In the genomic region with DNA sequence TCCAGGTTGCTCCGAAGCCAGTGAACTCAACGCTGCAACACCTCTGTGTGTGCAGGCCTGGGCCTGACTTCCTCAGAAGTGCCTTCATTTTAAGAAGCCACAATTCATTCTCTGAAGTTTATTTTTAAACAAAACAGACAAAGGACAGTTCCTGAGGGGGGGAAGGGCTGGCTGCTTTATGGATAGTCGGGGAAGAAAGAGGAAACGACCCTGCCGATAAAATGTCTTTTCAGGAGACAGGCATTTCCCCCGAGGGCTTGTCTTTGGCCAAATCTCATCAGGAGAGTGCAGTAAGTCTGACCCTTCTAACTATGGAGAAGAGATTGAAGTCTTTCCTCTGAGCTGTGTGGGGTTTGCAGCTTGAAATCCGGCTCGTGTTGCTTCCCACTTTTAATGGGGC, we compare ENCODE assay signal across 11 mouse cellular contexts. TPM values are rescaled to one million over a fixed set of nuclear protein-coding genes. Genes with fewer than 3 reads are reported as not detected.
DNase-seq lines count a peak whose midpoint lies in the region; ATAC-seq and TF ChIP-seq lines count a peak whose summit lies in the region.
"Had no signal": no experiment of that assay in that cellular context is flagged by ENCODE, and none has a peak within 500 bp of the region (broad histone marks: within the 10 kb centered on the region; RNA-seq: fewer than 3 reads in every experiment).

No protein-coding gene starts in this region.

- TF ChIP-seq CTCF in hindbrain, postnatal 0 days (IDR thresholded peaks at IDR 0.05; ENCODE audit: low read depth) = no peak

- no peak overlapping the region for H3K9ac ChIP-seq in hindbrain, postnatal 0 days (replicated peaks; ENCODE audit: low read length)
- H3K9ac ChIP-seq in embryonic facial prominence, embryonic 11.5 days (replicated peaks; ENCODE audit: low read length) = no peak overlapping the region; the same call in 1 of the 2 replicates
- H3K9ac ChIP-seq: hindbrain, embryonic 12.5 days; liver, embryonic 15.5 days had no signal

- no peak overlapping the region for H3K4me2 ChIP-seq in hindbrain, postnatal 0 days (ENCODE audit: low read depth, low read length)
- H3K4me2 ChIP-seq in embryonic facial prominence, embryonic 11.5 days (ENCODE audit: low read depth, low read length) = no peak overlapping the region
- H3K4me2 ChIP-seq: hindbrain, embryonic 12.5 days; liver, embryonic 15.5 days had no signal

- H3K4me3 ChIP-seq in hindbrain, embryonic 10.5 days = no peak overlapping the region
- no peak overlapping the region for H3K4me3 ChIP-seq in hindbrain, postnatal 0 days (ENCODE audit: low read length)
- no peak overlapping the region for H3K4me3 ChIP-seq in embryonic facial prominence, embryonic 11.5 days (ENCODE audit: low read depth, low read length)
- H3K4me3 ChIP-seq: hindbrain, embryonic 12.5 days; liver, embryonic 15.5 days had no signal

- H3K36me3 ChIP-seq in hindbrain, embryonic 10.5 days = no peaks in the 10 kb centered on the region
- no peaks in the 10 kb centered on the region for H3K36me3 ChIP-seq in hindbrain, postnatal 0 days (ENCODE audit: insufficient read depth, low read length)
- H3K36me3 ChIP-seq in embryonic facial prominence, embryonic 11.5 days (replicated peaks; ENCODE audit: control insufficient read depth, insufficient read depth, low read depth, low read length) = no peaks in the 10 kb centered on the region
- H3K36me3 ChIP-seq: hindbrain, embryonic 12.5 days; liver, embryonic 15.5 days had no signal

- no peaks in the 10 kb centered on the region for H3K9me3 ChIP-seq in hindbrain, embryonic 10.5 days
- no peaks in the 10 kb centered on the region for H3K9me3 ChIP-seq in hindbrain, postnatal 0 days (ENCODE audit: low read length)
- H3K9me3 ChIP-seq in embryonic facial prominence, embryonic 11.5 days (replicated peaks; ENCODE audit: control insufficient read depth, low read length) = no peaks in the 10 kb centered on the region
- H3K9me3 ChIP-seq: hindbrain, embryonic 12.5 days; liver, embryonic 15.5 days had no signal

- WGBS in hindbrain, embryonic 10.5 days = 40% methylated on average over 8 of the region's 8 CpGs
- 48% methylated on average over 8 of the region's 8 CpGs for WGBS in hindbrain, postnatal 0 days
- WGBS in embryonic facial prominence, embryonic 11.5 days = 18% methylated on average over 8 of the region's 8 CpGs

- no peak for ATAC-seq in hindbrain, postnatal 0 days
- no peak for ATAC-seq in embryonic facial prominence, embryonic 11.5 days (replicated peaks; ENCODE audit: insufficient number of reproducible peaks, low FRiP score, low TSS enrichment, low read depth)

- peaks cover 44% of the 10 kb centered on the region for H3K4me1 ChIP-seq in hindbrain, embryonic 10.5 days (replicated peaks)
- H3K4me1 ChIP-seq in hindbrain, postnatal 0 days (ENCODE audit: insufficient read depth, low read length) = no peaks in the 10 kb centered on the region
- peaks cover 4% of the 10 kb centered on the region for H3K4me1 ChIP-seq in embryonic facial prominence, embryonic 11.5 days (ENCODE audit: control insufficient read depth, insufficient read depth, low read length)

- no peak for DNase-seq in hindbrain, embryonic 10.5 days (ENCODE audit: low spot score)
- no peak for DNase-seq in hindbrain, postnatal 0 days (ENCODE audit: low spot score)
- peak; percentile 14 for DNase-seq in 416B (ENCODE audit: low read depth)
- peak; percentile 27 for DNase-seq in embryonic facial prominence, embryonic 11.5 days (ENCODE audit: low spot score)
- DNase-seq in kidney, postnatal 10 days = peak; percentile 74
- no peak for DNase-seq in layer of hippocampus, postnatal 36 days
- DNase-seq in cerebellum, adult 11-12 months = no peak
- no peak for DNase-seq in gastrocnemius, postnatal 4 days (ENCODE audit: low spot score in 2 of 2)
- DNase-seq: adrenal gland, postnatal 14 days had no signal

- H3K27ac ChIP-seq in hindbrain, embryonic 10.5 days = peak overlapping the region; percentile 23; the same call in 1 of the 2 replicates
- no peak overlapping the region for H3K27ac ChIP-seq in hindbrain, postnatal 0 days
- H3K27ac ChIP-seq in embryonic facial prominence, embryonic 11.5 days (replicated peaks; ENCODE audit: low read depth, low read length) = no peak overlapping the region
- H3K27ac ChIP-seq: hindbrain, embryonic 12.5 days; liver, embryonic 15.5 days had no signal

- 0 out of 2 replicates have a peak, but pooled peaks cover under 1% of the 10 kb centered on the region for H3K27me3 ChIP-seq in hindbrain, embryonic 10.5 days (ENCODE audit: insufficient read depth, poor library complexity, severe bottlenecking)
- H3K27me3 ChIP-seq in hindbrain, postnatal 0 days (ENCODE audit: insufficient read depth, low read length) = no peaks in the 10 kb centered on the region
- H3K27me3 ChIP-seq in embryonic facial prominence, embryonic 11.5 days (ENCODE audit: control insufficient read depth, insufficient read depth, low read length) = no peaks in the 10 kb centered on the region
- H3K27me3 ChIP-seq: hindbrain, embryonic 12.5 days; liver, embryonic 15.5 days had no signal

RNA-seq across cellular contexts. Expression of a gene that starts 5.4 kb away (rescaled TPM):
- 0.90 and 2.5 TPM in 2 replicates for polyA plus RNA-seq in hindbrain, embryonic 10.5 days (2016; fragmentation: Nextera tagmentation; extraction: Ambion mirVana)
- 1.8 and 4.2 TPM in 2 replicates for total RNA-seq in hindbrain, postnatal 0 days (2014; rRNA removed)
- 7.7 and 8.7 TPM in 2 replicates for polyA plus RNA-seq in hindbrain, postnatal 0 days (2015; fragmentation: Nextera tagmentation; extraction: Ambion mirVana)
- polyA plus RNA-seq in embryonic facial prominence, embryonic 11.5 days (2014; fragmentation: Nextera tagmentation; extraction: Ambion mirVana) = 2.4 and 2.8 TPM in 2 replicates
- 1 to 10 TPM; 5.0 to 6.0 TPM for total RNA-seq in layer of hippocampus, postnatal 36 days (2021)
- total RNA-seq in gastrocnemius, postnatal 4 days (2021) = under 1 TPM; 0.62 to 0.64 TPM
- total RNA-seq: adrenal gland, postnatal 14 days had no signal

Comparison
In these comparisons a context has a peak if more than half of its experiments do, and no peak if none do; other contexts are left out.
1. DNase-seq: peak in 416B (single experiment), embryonic facial prominence, embryonic 11.5 days (single experiment) and kidney, postnatal 10 days (single experiment); none in hindbrain, embryonic 10.5 days (single experiment), hindbrain, postnatal 0 days (single experiment), layer of hippocampus, postnatal 36 days (0 of 2), cerebellum, adult 11-12 months (single experiment) and gastrocnemius, postnatal 4 days (0 of 2).